In genomic region chr7:73590757-73591156, GRCm38 (mm10) we compare ENCODE assay signal across 9 mouse cellular contexts.
"Had no signal": no experiment of that assay in that cellular context is flagged by ENCODE, and none has a peak within 500 bp of the region (broad histone marks: within the 10 kb centered on the region; RNA-seq: fewer than 3 reads in every experiment).

No protein-coding gene starts in this region.

- DNase-seq: gastrocnemius, postnatal 14 days; heart, adult 2 months; heart, postnatal 10 days; heart, postnatal 4 days; kidney, adult 8-10 months; kidney, postnatal 14 days; kidney, postnatal 4 days; liver; liver, embryonic 13.5 days had no signal
